Mouse (Mus musculus): ENCODE data around the gene Tcf7. TPM values are rescaled to one million over a fixed set of nuclear protein-coding genes. Genes with fewer than 3 reads are reported as not detected.

The Tcf7 gene
- total RNA-seq, 2 experiments from 2014 or later: 2.0 to 4.6 TPM

- DNase-seq: no peak
These were observed 15.5 kb downstream of the Tcf7 start for GRCm38 (mm10) chr11:52267271-52267670.

- no peak for DNase-seq
These were observed 17.1 kb downstream of the Tcf7 start for GRCm38 (mm10) chr11:52265616-52266307.

GRCm38 (mm10) chr11:52264871-52265270 is 17.9 kb downstream of the Tcf7 start:
- DNase-seq: no peak

GRCm38 (mm10) chr11:52262338-52262737 is 20.5 kb downstream of the Tcf7 start:
- DNase-seq: no peak

DNA sequence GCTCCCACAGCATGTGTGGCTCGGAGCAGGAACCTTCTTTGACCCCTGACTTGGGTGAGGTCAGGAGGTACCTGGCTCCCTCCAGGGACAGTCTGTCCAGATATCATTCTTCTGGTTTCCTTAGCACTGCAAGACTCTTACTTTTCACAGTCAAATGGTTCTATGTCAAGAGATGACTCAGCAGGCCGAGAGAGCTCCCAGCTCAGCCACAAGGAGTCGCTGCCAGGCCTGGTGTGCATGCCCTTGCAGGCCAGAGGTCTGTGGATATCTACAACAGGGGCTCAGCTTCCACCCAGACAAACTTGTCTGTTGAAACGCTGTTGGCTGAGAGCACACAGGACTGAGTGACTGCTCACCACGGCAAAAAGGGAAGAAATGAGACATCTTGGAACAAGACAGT is 20.9 kb downstream of the Tcf7 start:
- DNase-seq: peak; percentile 65

DNA sequence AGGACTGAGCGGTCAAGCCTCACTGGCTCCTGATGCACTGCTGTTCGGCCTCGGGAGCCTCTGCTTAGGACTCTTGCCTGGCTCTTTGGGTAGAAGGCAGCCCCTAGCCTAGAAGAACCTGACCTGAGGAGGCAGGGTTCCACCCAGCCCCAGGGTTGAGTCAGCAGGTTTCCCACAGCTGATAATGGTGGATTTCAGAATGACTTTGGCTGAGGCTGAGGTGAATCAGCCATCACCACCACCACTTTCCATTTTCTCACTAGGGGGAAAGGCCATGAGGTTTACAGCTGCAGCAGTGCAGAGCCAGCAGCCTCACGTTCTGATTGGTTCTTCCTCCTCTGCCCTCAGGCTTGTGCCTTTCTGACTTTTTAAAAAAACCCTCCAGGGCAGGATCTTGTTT is 21.9 kb downstream of the Tcf7 start:
- DNase-seq: no peak

- no peak for DNase-seq
These were observed 24.1 kb downstream of the Tcf7 start for GRCm38 (mm10) chr11:52258711-52259110.

- no peak for DNase-seq
These were observed 25.4 kb downstream of the Tcf7 start for GRCm38 (mm10) chr11:52257376-52257775.

- no peak for DNase-seq
These were observed 27.7 kb downstream of the Tcf7 start for GRCm38 (mm10) chr11:52255077-52255476.

DNA sequence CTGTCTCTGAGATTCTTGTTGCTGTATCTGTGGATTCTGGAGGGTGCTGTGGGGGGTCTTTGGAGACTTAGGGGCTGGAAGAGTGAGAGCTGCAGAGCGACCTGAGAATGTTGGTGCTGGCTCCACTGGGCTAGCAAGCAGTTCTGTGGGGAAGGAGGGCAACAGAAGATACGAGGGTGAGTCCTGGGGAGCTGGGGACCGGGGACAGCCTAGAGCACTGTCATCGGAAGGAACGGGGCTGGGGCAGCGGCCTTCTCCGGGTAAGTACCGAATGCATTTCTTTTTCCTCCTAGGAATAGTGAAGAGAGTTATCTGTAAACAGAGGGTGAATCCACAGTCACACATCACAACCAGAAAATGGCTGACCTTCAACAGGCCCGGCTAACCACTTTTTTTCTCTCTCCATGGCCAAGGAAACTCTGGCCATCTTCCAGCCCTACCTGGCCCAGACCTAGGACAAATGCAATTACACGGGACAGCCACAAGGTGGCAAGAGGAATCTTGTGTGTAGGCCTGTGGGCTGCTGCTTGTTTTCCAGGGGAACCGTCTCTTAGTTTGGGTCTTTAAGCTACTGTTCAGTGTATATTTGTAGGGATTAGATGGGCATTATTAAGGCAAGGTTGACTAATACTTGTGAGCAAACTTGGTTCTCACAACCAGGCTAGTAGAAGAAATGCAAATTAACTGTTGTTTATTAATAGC is 29.0 kb downstream of the Tcf7 start:
- peak; percentile 67 for DNase-seq

GRCm38 (mm10) chr11:52252692-52253091 is 30.1 kb downstream of the Tcf7 start:
- DNase-seq: no peak

DNA sequence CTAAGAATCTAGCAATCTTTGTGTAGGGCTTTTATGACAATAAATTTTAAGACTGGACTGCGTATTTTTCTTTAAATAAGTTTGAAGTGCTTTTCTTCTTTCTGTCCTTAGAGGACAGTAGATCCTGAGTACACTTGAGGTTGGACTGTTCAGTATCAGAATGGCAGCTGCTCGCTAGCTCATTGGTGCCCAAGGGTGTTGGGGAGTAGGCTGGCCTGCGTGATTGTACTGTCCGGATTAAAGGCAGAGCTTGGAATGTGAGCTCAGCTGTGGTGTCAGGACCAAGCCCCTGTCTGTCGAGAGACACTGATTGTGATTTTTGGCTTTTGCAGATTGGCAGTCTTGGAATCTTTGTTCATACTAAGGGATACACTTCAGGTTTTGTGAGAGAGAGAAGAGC is 31.0 kb downstream of the Tcf7 start:
- no peak for DNase-seq

GRCm38 (mm10) chr11:52249452-52249851 is 33.4 kb downstream of the Tcf7 start:
- no peak for DNase-seq

- no peak for DNase-seq
These were observed 41.8 kb downstream of the Tcf7 start for GRCm38 (mm10) chr11:52240898-52241542.

- no peak for DNase-seq
These were observed 48.3 kb downstream of the Tcf7 start for GRCm38 (mm10) chr11:52234509-52234908.

- no peak for DNase-seq
These were observed 48.9 kb downstream of the Tcf7 start for GRCm38 (mm10) chr11:52233906-52234305.

DNA sequence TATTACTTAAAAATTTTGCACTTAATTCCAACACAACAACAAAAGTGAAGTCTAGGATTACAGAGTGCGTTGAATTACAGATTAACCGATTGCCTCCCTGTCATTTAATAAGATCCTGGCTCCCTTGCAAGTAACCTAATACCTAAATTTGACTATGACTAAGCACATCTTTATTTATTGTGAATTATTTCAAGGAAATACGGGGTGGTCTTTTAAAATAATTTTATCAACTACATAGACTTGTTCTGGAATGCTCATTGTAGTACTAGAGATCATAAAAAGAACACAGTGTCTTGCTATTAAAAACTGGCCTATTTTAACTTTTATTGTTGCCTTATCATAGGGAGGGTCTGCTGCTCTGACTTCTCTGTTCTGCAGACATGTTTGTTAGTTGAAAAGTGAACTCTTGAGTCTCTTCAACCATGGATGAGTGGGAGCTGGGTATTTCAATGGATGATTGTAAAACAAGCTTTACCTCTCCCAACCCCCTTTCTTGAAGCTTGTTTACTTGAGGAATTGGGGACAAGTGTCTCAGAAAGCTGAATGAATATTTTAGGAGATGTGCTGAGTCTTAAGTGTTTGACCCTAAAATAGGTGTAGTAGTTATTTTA is 49.7 kb downstream of the Tcf7 start:
- DNase-seq: no peak

DNA sequence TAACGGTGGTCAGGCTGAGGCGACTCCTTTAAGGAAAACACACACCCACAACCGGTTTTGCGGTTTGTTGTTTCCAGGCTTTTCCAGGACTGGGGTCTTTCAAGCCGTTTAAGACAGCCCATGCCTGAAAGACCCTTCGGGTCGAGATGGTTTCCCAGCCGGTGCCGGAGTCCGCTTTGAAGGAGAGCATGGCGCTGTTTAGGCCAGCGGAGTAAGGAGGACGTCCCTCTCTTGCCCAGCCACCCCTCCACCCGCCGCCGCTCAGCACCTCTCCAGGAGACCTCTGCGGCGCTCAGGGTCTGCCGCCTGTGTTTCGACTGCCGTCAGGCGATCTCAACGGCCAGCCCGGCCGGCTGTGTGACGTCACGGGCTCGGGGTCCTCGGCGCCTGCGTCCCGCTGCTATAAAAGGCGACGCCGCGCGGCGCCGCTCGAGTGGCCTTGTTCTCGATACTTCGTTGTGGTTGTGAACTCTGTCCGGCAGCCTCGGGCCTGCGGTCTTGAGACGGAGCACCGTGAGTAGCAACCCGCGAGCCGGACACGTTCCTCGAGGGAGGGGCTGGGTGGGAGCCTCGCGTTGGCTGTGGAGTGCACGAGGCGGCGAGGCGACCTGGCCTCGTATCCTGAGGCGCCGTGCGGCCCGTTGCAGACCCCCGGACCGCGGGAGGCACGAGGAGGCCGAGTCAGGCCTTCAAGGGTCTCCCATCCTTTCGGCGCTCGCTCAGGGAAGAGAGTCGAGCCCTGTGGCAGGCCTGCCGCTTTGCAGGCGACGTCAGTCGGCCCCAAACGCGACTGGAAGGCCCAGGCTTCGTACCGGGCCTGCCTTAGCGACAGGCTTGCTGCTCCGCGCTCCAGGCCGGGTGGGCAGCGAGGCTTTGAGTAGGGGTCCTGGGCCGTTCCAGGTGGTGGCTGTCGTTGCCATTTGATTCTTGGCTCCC is 50.9 kb downstream of the Tcf7 start, which contains the start of gene Skp1a:
Gene Skp1a (plus strand): TSS at position 390 of the 936 bp plus-strand sequence.
- DNase-seq: peak; percentile 96

GRCm38 (mm10) chr11:52230694-52231093 is 52.1 kb downstream of the Tcf7 start:
- no peak for DNase-seq

DNA sequence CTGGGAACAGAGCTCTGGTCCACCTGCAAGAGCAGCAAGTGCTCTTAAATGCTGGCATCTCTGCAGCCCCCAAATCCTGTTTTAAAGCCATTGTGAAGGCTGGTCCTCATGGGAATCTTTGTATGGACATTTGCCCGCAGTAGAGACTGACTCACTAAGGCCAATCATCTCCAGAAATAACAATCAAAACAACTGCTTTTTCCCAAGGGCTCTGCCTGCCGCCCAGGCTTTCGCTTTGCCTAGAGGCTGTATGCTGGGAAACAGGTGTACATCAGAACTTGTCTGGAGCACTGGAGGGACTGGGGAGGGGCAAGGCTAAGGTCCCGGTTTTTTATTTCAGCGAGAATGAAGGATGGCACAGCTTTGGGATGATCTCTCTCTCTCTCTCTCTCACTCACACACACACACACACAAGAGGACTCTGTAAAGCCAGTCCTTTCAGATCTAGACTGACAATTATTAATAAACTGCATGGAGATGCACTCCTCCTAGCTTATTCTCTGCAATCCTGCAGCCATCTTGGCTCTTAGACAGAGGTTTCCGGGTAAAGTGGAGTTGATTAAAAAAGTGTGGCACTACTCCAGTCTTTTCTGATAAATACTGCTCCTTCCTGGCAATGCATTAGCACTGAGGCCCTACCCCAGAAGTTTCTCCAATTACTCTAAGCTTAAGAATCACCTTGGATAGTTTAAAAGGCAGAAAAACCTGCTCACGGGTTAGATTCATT is 53.9 kb downstream of the Tcf7 start:
- DNase-seq: no peak

Data from gastrocnemius, postnatal 10 days (tissue).